Mouse (Mus musculus): ENCODE measurements around the gene Romo1. TPM values are rescaled to one million over a fixed set of nuclear protein-coding genes. Genes with fewer than 3 reads are reported as not detected.

Gene Romo1
- polyA plus RNA-seq, 1 experiment = 723 TPM

- no peak overlapping the region for H3K27ac ChIP-seq (replicated peaks; ENCODE audit: low read depth, low read length)
- H3K4me1 ChIP-seq (ENCODE audit: control insufficient read depth, insufficient read depth, insufficient read length, low read length) = peaks cover 9% of the 10 kb centered on the region; the same call in 1 of the 2 replicates
- no peak overlapping the region for H3K4me3 ChIP-seq (ENCODE audit: insufficient read depth, low read depth, low read length)
Observed at GRCm38 (mm10) chr2:156193066-156193862, 49.4 kb downstream of the Romo1 start.

- H3K4me3 ChIP-seq (ENCODE audit: insufficient read depth, low read depth, low read length) = no peak overlapping the region
- H3K27ac ChIP-seq (replicated peaks; ENCODE audit: low read depth, low read length) = peak overlapping the region; percentile 47
- H3K4me1 ChIP-seq (ENCODE audit: control insufficient read depth, insufficient read depth, insufficient read length, low read length) = peaks cover 19% of the 10 kb centered on the region
Observed at GRCm38 (mm10) chr2:156194571-156194970, 50.7 kb downstream of the Romo1 start.

Other genes with a start within 250 kb of the Romo1 start
- gene Uqcc1, start 213.7 kb upstream of the Romo1 start, polyA plus RNA-seq (2012; ENCODE audit: insufficient read depth, insufficient read length, missing spikeins) = 178 and 202 TPM in 2 replicates
- gene Gm15557, start 203.3 kb upstream of the Romo1 start, polyA plus RNA-seq (2012; ENCODE audit: insufficient read depth, insufficient read length, missing spikeins) = not detected in 2 replicates
- gene Gdf5, start 198.7 kb upstream of the Romo1 start, polyA plus RNA-seq (2012; ENCODE audit: insufficient read depth, insufficient read length, missing spikeins) = 2.4 and 3.1 TPM in 2 replicates
- gene Cep250, start 187.6 kb upstream of the Romo1 start, polyA plus RNA-seq (2012; ENCODE audit: insufficient read depth, insufficient read length, missing spikeins) = 2.6 and 3.4 TPM in 2 replicates
- 2.4 and 2.6 TPM in 2 replicates for gene 6430550D23Rik, start 136.1 kb upstream of the Romo1 start, polyA plus RNA-seq (2012; ENCODE audit: insufficient read depth, insufficient read length, missing spikeins)
- 62.3 and 99.2 TPM in 2 replicates for gene Ergic3, start 136.0 kb upstream of the Romo1 start, polyA plus RNA-seq (2012; ENCODE audit: insufficient read depth, insufficient read length, missing spikeins)
- gene Fer1l4, start 91.1 kb upstream of the Romo1 start, polyA plus RNA-seq (2012; ENCODE audit: insufficient read depth, insufficient read length, missing spikeins) = not detected in 2 replicates
- 4.0 and 5.4 TPM in 2 replicates for gene Spag4, start 78.9 kb upstream of the Romo1 start, polyA plus RNA-seq (2012; ENCODE audit: insufficient read depth, insufficient read length, missing spikeins)
- gene Cpne1, start 32.1 kb upstream of the Romo1 start, polyA plus RNA-seq (2012; ENCODE audit: insufficient read depth, insufficient read length, missing spikeins) = 31.6 and 33.3 TPM in 2 replicates
- gene Rbm12, start 32.1 kb upstream of the Romo1 start, polyA plus RNA-seq (2012; ENCODE audit: insufficient read depth, insufficient read length, missing spikeins) = 6.4 TPM in 2 replicates
- gene Gm28036, start 16.9 kb upstream of the Romo1 start, polyA plus RNA-seq (2012; ENCODE audit: insufficient read depth, insufficient read length, missing spikeins) = 2.9 and 4.3 TPM in 2 replicates
- gene Nfs1, start 147 bp downstream of the Romo1 start, polyA plus RNA-seq (2012; ENCODE audit: insufficient read depth, insufficient read length, missing spikeins) = 107 and 161 TPM in 2 replicates
- gene Rbm39, start 36.2 kb downstream of the Romo1 start, polyA plus RNA-seq (2012; ENCODE audit: insufficient read depth, insufficient read length, missing spikeins) = 113 and 143 TPM in 2 replicates
- 9.1 and 17.5 TPM in 2 replicates for gene Phf20, start 52.4 kb downstream of the Romo1 start, polyA plus RNA-seq (2012; ENCODE audit: insufficient read depth, insufficient read length, missing spikeins)
- 1.5 and 2.0 TPM in 2 replicates for gene Cnbd2, start 168.3 kb downstream of the Romo1 start, polyA plus RNA-seq (2012; ENCODE audit: insufficient read depth, insufficient read length, missing spikeins)
- gene Scand1, start 168.7 kb downstream of the Romo1 start, polyA plus RNA-seq (2012; ENCODE audit: insufficient read depth, insufficient read length, missing spikeins) = 42.6 and 48.3 TPM in 2 replicates